Mouse (Mus musculus) liver, embryonic 18 days (tissue): ENCODE measurements around the gene Lefty1. TPM values are rescaled to one million over a fixed set of nuclear protein-coding genes. Genes with fewer than 3 reads are reported as not detected.

ENCODE experiments used
- polyA plus RNA-seq: library from polyadenylated mRNA; depleted of rRNA; stranded (reverse); fragments of >200 nt; gene quantifications from 2 replicates; pipeline ENCODE4 v1.2.3, GENCODE M21; 2012; rRNA removed

Gene Lefty1
- polyA plus RNA-seq, result 4.4 and 4.9 TPM in 2 replicates

GRCm38 (mm10) chr1:180934467-180935419 is at the start of gene Lefty1:
Gene Lefty1 (plus strand): TSS chr1:180935022.

GRCm38 (mm10) chr1:180892808-180893207 is 42.0 kb upstream of the Lefty1 start, which contains the start of gene Lefty2:
Gene Lefty2 (plus strand): TSS chr1:180893108.

GRCm38 (mm10) chr1:180904039-180904814 is 30.6 kb upstream of the Lefty1 start, which contains the start of gene Pycr2:
Gene Pycr2 (plus strand): TSS chr1:180904293.

GRCm38 (mm10) chr1:180942166-180943031 is 7.6 kb downstream of the Lefty1 start, which contains the start of gene Tmem63a:
Gene Tmem63a (plus strand): TSS chr1:180942344.

Other genes with a start within 250 kb of the Lefty1 start
- 0.01 TPM in 1 of 2 replicates, not detected in the other for gene Mixl1, start 238.0 kb upstream of the Lefty1 start, polyA plus RNA-seq
- 12.1 and 13.3 TPM in 2 replicates for gene Acbd3, start 209.0 kb upstream of the Lefty1 start, polyA plus RNA-seq
- gene H3f3a, start 121.1 kb upstream of the Lefty1 start, polyA plus RNA-seq, result 703 and 735 TPM in 2 replicates
- gene Sde2, start 83.9 kb upstream of the Lefty1 start, polyA plus RNA-seq, result 11.2 TPM in 2 replicates
- gene Lefty2, start 41.9 kb upstream of the Lefty1 start, polyA plus RNA-seq, result 0.06 TPM in 1 of 2 replicates, not detected in the other
- 30.6 and 30.9 TPM in 2 replicates for gene Pycr2, start 30.7 kb upstream of the Lefty1 start, polyA plus RNA-seq
- 9.4 and 11.3 TPM in 2 replicates for gene Tmem63a, start 7.3 kb downstream of the Lefty1 start, polyA plus RNA-seq
- 18.0 and 35.4 TPM in 2 replicates for gene Ephx1, start 85.9 kb downstream of the Lefty1 start, polyA plus RNA-seq
- 0.12 and 0.28 TPM in 2 replicates for gene 9130409I23Rik, start 116.2 kb downstream of the Lefty1 start, polyA plus RNA-seq
- 9.6 and 11.5 TPM in 2 replicates for gene Nvl, start 209.2 kb downstream of the Lefty1 start, polyA plus RNA-seq
- gene Cnih4, start 209.7 kb downstream of the Lefty1 start, polyA plus RNA-seq, result 9.1 and 9.9 TPM in 2 replicates